Mouse (Mus musculus) cerebellum, adult 2 months (tissue): Measurements from ENCODE around the gene Ankmy1. TPM values are rescaled to one million over a fixed set of nuclear protein-coding genes. Genes with fewer than 3 reads are reported as not detected.
A peak's percentile ranks its signal among the peaks of the same experiment; 100 is the strongest.

ENCODE experiments used
- DNase-seq, 2 experiments: peaks; one replicate each; pipeline ENCODE4 v3.0.0; 2021
- H3K27ac ChIP-seq: fragments of 200-500 bp; 2 replicates; pipeline ENCODE4 v1.5.1; 2012; ENCODE audit warnings: low read length, control low read depth, inconsistent platforms; ENCODE audit not compliant: insufficient read depth
- H3K27me3 ChIP-seq: fragments of 200-500 bp; 2 replicates; pipeline ENCODE4 v1.6.1; 2012; ENCODE audit warnings: inconsistent platforms, mild to moderate bottlenecking, low read length, moderate library complexity; ENCODE audit not compliant: control insufficient read depth, insufficient read depth
- H3K4me1 ChIP-seq: fragments of 200-500 bp; 2 replicates; pipeline ENCODE4 v1.6.1; 2011; ENCODE audit warnings: low read length; ENCODE audit not compliant: control insufficient read depth, insufficient read depth
- H3K4me3 ChIP-seq: fragments of 200-500 bp; replicated peaks from 2 replicates; pipeline ENCODE3; 2011; ENCODE audit warnings: mild to moderate bottlenecking, low read depth, low read length, control low read depth; ENCODE audit not compliant: insufficient read depth
- CTCF ChIP-seq: fragments of 200-500 bp; IDR thresholded peaks from 2 replicates; pipeline ENCODE4 v1.5.1; 2011; ENCODE audit warnings: low read depth, mild to moderate bottlenecking, control low read depth, low read length, moderate library complexity, borderline replicate concordance; ENCODE audit not compliant: insufficient read depth
- POLR2A ChIP-seq: fragments of 200-500 bp; IDR thresholded peaks from 2 replicates; pipeline ENCODE4 v1.6.1; 2011; ENCODE audit warnings: low read length, control low read depth, borderline replicate concordance; ENCODE audit not compliant: insufficient read depth
- WGBS: fragments of 180-500 bp; shearing (Covaris S2); methylation state at CpG from one replicate; pipeline ENCODE4 v1.1.7; 2018; 5-methylcytosine and 5-hydroxymethylcytosine counted together
- polyA plus RNA-seq: library from polyadenylated mRNA; depleted of rRNA; stranded (reverse); fragments of >200 nt; gene quantifications from 2 replicates; pipeline ENCODE4 v1.2.3, GENCODE M21; 2012

Gene Ankmy1
- polyA plus RNA-seq, 1 experiment: 0.46 TPM

DNA sequence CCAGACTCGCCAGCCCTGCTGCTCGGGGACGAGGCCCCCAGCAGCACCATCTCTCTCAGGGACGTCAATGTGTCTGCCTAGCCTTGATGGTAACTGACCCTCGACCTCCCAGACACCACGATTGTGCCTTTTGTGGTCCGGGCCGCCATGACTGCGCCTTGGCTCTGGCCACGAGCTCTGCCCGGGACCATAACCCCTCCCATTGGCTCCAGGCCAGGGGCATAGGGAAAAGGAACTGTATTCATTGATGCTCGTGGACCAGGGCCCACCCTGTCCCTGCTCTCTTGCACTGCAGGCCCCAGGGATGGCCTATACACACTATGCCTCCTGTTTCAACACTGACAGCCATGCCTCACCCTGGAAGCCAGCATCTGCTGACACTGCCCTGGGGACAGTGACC, 17.1 kb upstream of the Ankmy1 start:
- TF ChIP-seq CTCF (no peak), POLR2A (no peak)
- H3K4me3 ChIP-seq: no peak overlapping the region
- H3K27ac ChIP-seq: no peak overlapping the region
- DNase-seq: no peak
- H3K4me1 ChIP-seq: no peaks in the 10 kb centered on the region; the same call in 1 of the 2 replicates
- no peaks in the 10 kb centered on the region for H3K27me3 ChIP-seq
- WGBS: 54% methylated on average over 12 of the region's 12 CpGs

DNA sequence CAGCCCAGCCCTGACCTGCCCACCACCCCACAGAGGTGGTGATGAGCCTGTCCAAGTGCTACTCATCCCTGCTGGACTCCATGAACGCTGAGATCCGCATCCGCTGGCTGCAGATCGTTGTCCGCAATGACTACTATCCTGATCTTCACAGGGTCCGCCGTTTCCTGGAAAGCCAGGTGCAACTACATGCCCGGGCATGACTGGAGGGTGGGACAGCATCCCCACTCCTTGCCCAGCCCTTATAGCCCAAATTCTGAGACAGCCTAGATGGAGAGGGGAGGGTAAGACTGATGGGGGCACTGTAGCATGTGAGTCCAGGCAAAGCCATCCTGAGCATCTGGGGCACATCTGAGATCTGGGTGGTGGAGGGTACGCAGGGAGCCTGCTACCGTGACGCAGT, 16.4 kb upstream of the Ankmy1 start:
- H3K4me1 ChIP-seq: no peaks in the 10 kb centered on the region; the same call in 1 of the 2 replicates
- 90% methylated on average over 11 of the region's 11 CpGs for WGBS

DNA sequence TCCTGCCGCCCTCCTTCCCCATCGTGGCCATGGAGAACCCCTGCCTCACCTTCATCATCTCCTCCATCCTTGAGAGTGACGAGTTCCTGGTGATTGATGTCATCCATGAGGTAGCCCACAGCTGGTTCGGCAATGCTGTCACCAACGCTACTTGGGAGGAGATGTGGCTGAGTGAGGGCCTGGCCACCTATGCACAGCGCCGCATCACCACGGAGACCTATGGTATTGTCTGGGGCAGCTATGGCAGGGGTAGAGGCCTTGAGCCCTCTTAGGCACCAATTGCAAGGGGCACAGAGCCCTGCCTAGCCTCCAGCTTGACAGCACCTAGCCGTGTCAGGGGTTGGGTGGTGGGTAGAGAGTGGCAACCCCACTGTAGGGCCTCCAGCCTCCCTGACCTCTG, 14.0 kb upstream of the Ankmy1 start:
- no peak for TF ChIP-seq POLR2A
- no peak for TF ChIP-seq CTCF
- WGBS: 94% methylated on average over 9 of the region's 9 CpGs
- H3K4me3 ChIP-seq: no peak overlapping the region
- peak in 1 of 2 experiments; percentile 6 for DNase-seq
- peaks cover 7% of the 10 kb centered on the region for H3K4me1 ChIP-seq
- no peaks in the 10 kb centered on the region for H3K27me3 ChIP-seq
- no peak overlapping the region for H3K27ac ChIP-seq

More for the DNA sequence above, 16.4 kb upstream of the Ankmy1 start:
- no peak overlapping the region for H3K27ac ChIP-seq
- TF ChIP-seq CTCF: no peak
- no peak for DNase-seq
- H3K4me3 ChIP-seq: no peak overlapping the region
- no peaks in the 10 kb centered on the region for H3K27me3 ChIP-seq

DNA sequence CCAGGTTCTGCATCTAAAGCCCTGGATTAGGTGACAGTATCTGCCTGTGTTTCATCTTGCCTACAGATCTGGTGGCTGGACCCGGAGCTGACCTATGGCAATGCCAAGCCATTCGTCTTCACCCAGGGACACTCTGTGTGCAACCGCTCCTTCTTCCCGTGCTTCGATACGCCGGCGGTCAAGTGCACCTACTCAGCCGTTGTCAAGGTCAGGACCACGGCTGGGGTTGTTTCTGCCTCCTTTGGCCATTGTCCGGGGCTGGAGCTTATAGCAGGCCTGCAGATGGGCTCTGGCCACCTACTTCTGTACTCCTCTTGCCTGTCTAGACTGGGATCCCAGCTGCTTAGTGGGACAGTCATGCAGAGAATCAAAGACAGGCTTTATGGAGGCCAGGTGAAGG, 12.3 kb upstream of the Ankmy1 start:
- Histone ChIP-seq H3K27ac (no peak overlapping the region), H3K4me1 (peaks cover 8% of the 10 kb centered on the region), H3K4me3 (no peak overlapping the region), H3K27me3 (no peaks in the 10 kb centered on the region)
- DNase-seq: peak in 1 of 2 experiments; percentile 10
- 94% methylated on average over 11 of the region's 11 CpGs for WGBS
- TF ChIP-seq CTCF: no peak
- no peak for TF ChIP-seq POLR2A

DNA sequence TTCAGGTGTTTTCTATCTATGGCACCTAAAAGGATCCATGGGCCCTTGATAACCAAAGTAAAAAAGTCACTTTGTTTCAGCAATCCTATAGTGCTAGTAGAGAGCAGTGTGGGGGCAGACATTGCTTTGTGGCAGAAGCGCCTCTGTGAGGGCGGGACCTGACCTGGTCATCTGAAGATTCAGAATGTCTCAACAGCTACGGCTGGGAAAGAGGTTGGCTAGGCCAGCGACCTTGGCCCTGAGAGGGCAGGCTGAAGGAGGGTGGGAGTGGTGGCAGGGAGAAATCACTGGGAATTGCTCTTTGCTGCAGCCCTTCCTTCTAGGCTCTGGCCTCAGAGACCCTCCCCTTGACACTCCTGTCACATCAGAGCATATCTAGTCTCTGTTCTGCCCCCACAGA, 11.5 kb upstream of the Ankmy1 start:
- Histone ChIP-seq H3K27ac (no peak overlapping the region), H3K4me1 (peaks cover 8% of the 10 kb centered on the region), H3K27me3 (no peaks in the 10 kb centered on the region), H3K4me3 (no peak overlapping the region)
- TF ChIP-seq CTCF: no peak
- no peak for TF ChIP-seq POLR2A
- no peak for DNase-seq
- WGBS: 81% methylated on average over 4 of the region's 4 CpGs

DNA sequence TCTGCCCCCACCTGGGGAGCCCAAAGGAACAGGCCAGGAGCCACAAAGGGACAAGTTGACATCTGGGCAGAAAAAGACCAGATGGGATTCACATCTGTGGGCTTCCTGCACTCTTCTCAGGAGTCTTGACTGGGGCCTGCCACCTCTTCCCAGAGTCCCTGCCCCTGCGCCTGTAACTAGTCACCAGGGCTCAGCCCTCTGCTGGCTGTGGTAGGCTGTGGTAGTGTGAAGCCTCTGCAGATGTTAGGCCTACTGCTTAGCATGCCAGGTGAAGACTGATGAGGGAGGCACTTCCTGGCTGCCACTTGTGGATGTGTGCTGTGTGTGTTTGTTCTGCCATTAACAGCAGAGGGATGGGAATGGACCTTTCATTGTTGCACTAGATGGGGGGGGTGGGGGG, 9.6 kb upstream of the Ankmy1 start:
- peak overlapping the region; percentile 63 for H3K4me3 ChIP-seq
- DNase-seq: no peak
- TF ChIP-seq CTCF: no peak
- TF ChIP-seq POLR2A: no peak
- H3K27me3 ChIP-seq: no peaks in the 10 kb centered on the region
- WGBS: 42% methylated on average over 1 of the region's 1 CpGs
- no peak overlapping the region for H3K27ac ChIP-seq
- H3K4me1 ChIP-seq: peaks cover 14% of the 10 kb centered on the region

DNA sequence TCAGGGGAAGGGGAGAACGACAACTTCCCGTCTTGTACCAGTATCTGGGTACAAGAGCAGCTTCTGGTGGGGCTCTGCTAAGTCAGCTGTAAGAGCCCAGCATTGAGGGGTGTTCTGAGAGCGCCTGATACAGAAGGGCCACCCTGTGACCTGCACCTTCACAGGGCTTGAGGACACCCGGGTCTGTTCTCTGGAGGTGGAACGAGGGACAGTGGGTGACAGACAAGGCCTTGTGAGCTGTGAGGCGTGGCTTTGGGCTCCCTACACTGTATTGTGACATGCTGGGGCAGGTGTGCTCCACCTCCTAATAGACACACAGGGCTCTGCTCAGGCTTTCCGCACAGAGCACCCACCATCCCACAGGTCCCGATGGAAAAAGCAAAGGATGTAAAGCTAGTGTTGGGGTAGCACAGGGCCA, 9.0 kb upstream of the Ankmy1 start:
- peaks cover 14% of the 10 kb centered on the region for H3K4me1 ChIP-seq
- H3K4me3 ChIP-seq: peak overlapping the region; percentile 63
- H3K27me3 ChIP-seq: no peaks in the 10 kb centered on the region
- peak in 1 of 2 experiments; percentile 50 for DNase-seq
- peak overlapping the region; percentile 26 for H3K27ac ChIP-seq
- WGBS: 22% methylated on average over 8 of the region's 8 CpGs
- TF ChIP-seq CTCF: no peak
- no peak for TF ChIP-seq POLR2A

DNA sequence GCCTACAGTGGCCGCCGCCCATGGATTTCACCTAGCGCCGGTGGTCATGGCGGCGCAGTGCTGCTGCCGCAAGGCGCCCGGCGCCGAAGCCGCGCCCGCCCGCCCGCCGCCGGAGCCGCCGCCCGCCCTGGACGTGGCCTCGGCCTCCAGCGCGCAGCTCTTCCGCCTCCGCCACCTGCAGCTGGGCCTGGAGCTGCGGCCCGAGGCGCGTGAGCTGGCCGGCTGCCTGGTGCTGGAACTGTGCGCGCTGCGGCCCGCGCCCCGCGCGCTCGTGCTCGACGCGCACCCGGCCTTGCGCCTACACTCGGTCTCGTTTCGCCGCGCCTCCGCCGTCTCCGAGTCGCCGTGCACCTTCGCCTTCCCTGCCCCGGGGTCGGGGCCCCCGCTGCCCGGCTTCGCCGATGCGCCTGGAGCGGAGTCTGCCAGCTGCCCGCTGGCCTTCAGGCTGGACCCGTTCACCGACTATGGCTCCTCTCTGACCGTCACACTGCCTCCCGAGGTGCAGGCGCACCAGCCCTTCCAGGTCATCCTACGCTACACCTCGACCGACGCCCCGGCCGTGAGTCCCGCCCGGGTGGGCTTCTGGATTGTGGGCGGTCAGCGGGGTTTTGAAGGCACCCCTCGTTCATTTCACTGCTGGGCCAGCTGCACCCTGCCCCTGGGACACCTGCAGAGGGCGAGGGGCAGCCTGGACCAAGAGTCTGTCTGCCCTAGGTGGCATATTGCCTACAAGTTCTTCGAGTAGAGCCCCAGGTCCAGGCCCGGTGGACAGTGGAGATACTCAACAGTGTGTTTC, 8.4 kb upstream of the Ankmy1 start:
- WGBS: 1% methylated on average over 56 of the region's 85 CpGs

More for the DNA sequence above, 8.4 kb upstream of the Ankmy1 start:
- DNase-seq: peak; percentile 83 to 84
- Histone ChIP-seq H3K4me3 (peak overlapping the region; percentile 63), H3K27me3 (no peaks in the 10 kb centered on the region), H3K27ac (peak overlapping the region; percentile 26), H3K4me1 (peaks cover 14% of the 10 kb centered on the region)
- TF ChIP-seq POLR2A: peak; percentile 40; the same call in 1 of the 2 replicates
- TF ChIP-seq CTCF: no peak
